Mouse (Mus musculus): ENCODE results near the gene Nampt.

Nampt gene

GRCm38 (mm10) chr12:32901005-32901404, 81.7 kb downstream of the Nampt start:
- no peak for DNase-seq (ENCODE audit: low read depth)

All from naive thymus-derived CD4-positive, alpha-beta T cell, adult 2 months (primary cell).